Mouse (Mus musculus) stomach, embryonic 15.5 days (tissue): ENCODE results near the gene Ap3d1. TPM values are rescaled to one million over a fixed set of nuclear protein-coding genes. Genes with fewer than 3 reads are reported as not detected.

Experiments used
- ATAC-seq: fragments of 200-750 bp; cut with Nextera tagmentation; 2 replicates; pipeline ENCODE4 v1.8.0; 2017; ENCODE audit warnings: low read depth, moderate number of reproducible peaks, moderate TSS enrichment; ENCODE audit not compliant: insufficient read depth, low FRiP score
- H3K27ac ChIP-seq: fragments of 300-500 bp; sonication (generic); 2 replicates; pipeline ENCODE4 v1.5.1; 2015; ENCODE audit warnings: mild to moderate bottlenecking, inconsistent platforms
- H3K27me3 ChIP-seq: fragments of 300-500 bp; sonication (generic); replicated peaks from 2 replicates; pipeline ENCODE4 v1.6.1; 2015; ENCODE audit warnings: inconsistent platforms
- H3K36me3 ChIP-seq: fragments of 300-500 bp; sonication (generic); 2 replicates; pipeline ENCODE4 v1.6.1; 2015; ENCODE audit warnings: inconsistent platforms
- H3K4me1 ChIP-seq: fragments of 300-500 bp; sonication (generic); 2 replicates; pipeline ENCODE4 v1.6.1; 2015; ENCODE audit warnings: inconsistent platforms
- H3K4me2 ChIP-seq: fragments of 300-500 bp; sonication (generic); 2 replicates; pipeline ENCODE4 v1.6.1; 2015; ENCODE audit warnings: mild to moderate bottlenecking, inconsistent platforms
- H3K4me3 ChIP-seq: fragments of 300-500 bp; sonication (generic); replicated peaks from 2 replicates; pipeline ENCODE4 v1.5.1; 2015; ENCODE audit warnings: inconsistent platforms
- H3K9ac ChIP-seq: fragments of 300-500 bp; sonication (generic); 2 replicates; pipeline ENCODE4 v1.6.1; 2015; ENCODE audit warnings: inconsistent platforms
- H3K9me3 ChIP-seq: fragments of 300-500 bp; sonication (generic); 2 replicates; pipeline ENCODE4 v1.6.1; 2016; ENCODE audit warnings: inconsistent platforms
- WGBS: fragments of 180-500 bp; shearing (Covaris S2); methylation state at CpG from one replicate; pipeline ENCODE4 v1.1.7; 2015; 5-methylcytosine and 5-hydroxymethylcytosine counted together
- polyA plus RNA-seq: library from polyadenylated mRNA; unstranded; fragments of >200 nt; fragmentation: Nextera tagmentation; extraction: Ambion mirVana; gene quantifications from 2 replicates; pipeline ENCODE4 v1.2.1, GENCODE M21; 2015

Gene Ap3d1
- polyA plus RNA-seq, 1 experiment from 2014 or later = 76.1 TPM

DNA sequence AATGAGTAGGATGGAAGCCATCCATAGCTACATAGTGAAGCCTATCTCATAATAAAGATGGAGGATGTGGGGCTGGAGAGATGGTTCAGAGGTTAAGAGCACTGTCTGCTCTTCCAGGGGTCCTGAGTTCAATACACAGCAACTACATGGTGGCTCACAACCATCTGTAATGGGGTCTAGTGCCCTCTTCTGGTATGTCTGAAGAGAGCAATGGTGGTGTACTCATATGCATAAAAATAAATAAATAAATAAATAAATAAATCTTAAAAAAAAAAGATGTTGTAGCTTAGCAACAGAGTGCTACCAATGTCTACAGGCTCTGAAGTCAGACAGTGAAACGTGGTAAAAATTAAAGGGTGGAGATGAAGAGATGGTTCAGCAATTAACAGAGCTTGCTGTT is 3.4 kb downstream of the Ap3d1 start:
- Histone ChIP-seq H3K27ac (no peak overlapping the region), H3K4me1 (peaks cover 25% of the 10 kb centered on the region), H3K36me3 (no peaks in the 10 kb centered on the region), H3K27me3 (no peaks in the 10 kb centered on the region), H3K4me3 (no peak overlapping the region), H3K4me2 (no peak overlapping the region), H3K9ac (no peak overlapping the region), H3K9me3 (no peaks in the 10 kb centered on the region)
- no peak for ATAC-seq
- WGBS = 60% methylated on average over 1 of the region's 1 CpGs

DNA sequence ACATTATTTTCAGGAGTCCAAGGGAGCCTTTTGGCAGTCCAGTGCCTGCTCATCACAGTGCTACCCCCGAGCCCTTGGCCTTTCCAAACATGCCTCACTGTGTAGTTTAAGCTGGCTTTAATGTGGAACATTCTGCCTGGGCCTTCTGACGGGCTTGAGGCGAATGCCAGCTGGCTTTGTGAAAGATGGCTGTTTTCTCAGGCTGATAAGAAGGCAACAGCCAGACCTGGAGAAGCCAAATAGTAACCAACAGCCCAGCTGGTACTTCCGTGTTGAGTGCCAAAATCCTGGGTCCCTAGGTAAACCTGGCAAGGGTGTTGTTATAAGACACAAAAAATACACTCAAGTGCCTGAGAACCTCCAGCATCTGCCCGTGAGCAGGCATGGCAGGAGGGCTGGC is 5.3 kb downstream of the Ap3d1 start:
- 52% methylated on average over 5 of the region's 5 CpGs for WGBS
- no peak overlapping the region for H3K4me3 ChIP-seq
- no peak overlapping the region for H3K4me2 ChIP-seq
- no peak for ATAC-seq
- H3K36me3 ChIP-seq = peaks cover 13% of the 10 kb centered on the region
- no peak overlapping the region for H3K9ac ChIP-seq
- no peaks in the 10 kb centered on the region for H3K9me3 ChIP-seq
- H3K27ac ChIP-seq = peak overlapping the region; percentile 41
- H3K4me1 ChIP-seq = peaks cover 21% of the 10 kb centered on the region
- no peaks in the 10 kb centered on the region for H3K27me3 ChIP-seq

DNA sequence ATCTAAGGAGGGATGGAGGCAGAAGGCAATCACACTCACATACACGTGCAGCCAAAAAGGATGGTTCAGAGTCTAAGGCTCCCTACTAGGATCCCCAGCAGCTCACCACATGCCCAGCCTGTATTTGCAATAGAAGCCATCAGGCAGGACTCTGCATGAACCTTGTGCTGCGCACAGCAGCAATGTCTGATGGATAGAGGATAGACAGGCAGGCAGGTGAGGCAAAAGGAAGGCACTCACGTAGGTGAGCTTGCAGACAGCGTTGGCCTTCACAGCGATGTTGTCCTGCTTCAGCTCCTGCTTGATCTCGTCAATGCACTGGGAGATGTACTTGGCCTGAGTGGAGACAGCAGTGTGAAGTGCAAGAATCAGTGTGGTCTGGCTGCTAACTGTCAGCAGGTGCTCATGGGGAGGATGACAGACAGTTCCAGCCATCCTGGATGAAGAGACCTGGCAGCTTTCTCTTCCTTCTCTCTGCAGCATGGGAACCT is 9.4 kb downstream of the Ap3d1 start:
- 91% methylated on average over 6 of the region's 6 CpGs for WGBS
- ATAC-seq = no peak
- Histone ChIP-seq H3K4me3 (no peak overlapping the region), H3K9ac (no peak overlapping the region), H3K9me3 (no peaks in the 10 kb centered on the region), H3K36me3 (peaks cover 51% of the 10 kb centered on the region), H3K4me2 (no peak overlapping the region), H3K4me1 (peaks cover 8% of the 10 kb centered on the region; the same call in 1 of the 2 replicates), H3K27ac (no peak overlapping the region), H3K27me3 (no peaks in the 10 kb centered on the region)

DNA sequence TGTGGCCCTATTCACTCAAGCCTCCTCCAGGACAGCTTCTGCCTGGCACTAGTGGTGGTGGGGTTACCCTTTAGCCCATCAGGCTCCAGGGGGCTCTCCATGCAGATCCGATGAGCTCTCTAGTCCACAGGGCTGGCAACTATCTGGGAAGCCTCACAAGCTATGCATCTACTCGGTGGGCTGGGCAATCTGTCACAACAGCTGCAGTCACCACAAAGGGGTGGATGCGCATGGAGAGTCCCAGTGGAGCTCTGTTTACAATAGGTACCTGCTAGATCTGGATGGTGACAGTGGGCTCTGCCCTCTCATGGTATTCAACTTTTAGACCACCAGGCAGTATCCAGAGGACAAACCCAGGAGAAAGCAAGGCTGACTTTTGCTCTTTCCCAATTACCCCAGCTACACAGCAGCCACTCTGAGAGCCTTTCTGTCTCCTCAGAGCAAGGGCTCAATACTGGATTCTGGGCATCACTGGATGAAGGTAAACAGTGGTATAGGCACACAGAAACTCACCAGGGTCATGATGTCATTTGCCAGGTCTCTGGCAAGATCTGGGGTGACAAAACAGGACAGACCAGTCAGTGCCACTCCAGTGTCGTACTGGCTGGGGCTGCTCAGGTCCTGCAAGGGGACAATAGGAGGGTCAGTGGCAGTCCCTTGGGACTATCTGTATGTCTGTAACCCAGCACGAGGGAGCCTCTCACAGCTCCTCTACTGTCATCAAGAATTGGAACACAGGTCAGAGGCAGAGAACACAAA is 14.5 kb downstream of the Ap3d1 start:
- Histone ChIP-seq H3K4me2 (no peak overlapping the region), H3K27me3 (no peaks in the 10 kb centered on the region), H3K9me3 (no peaks in the 10 kb centered on the region), H3K9ac (no peak overlapping the region), H3K27ac (no peak overlapping the region), H3K4me1 (no peaks in the 10 kb centered on the region), H3K4me3 (no peak overlapping the region), H3K36me3 (peaks cover 88% of the 10 kb centered on the region)
- no peak for ATAC-seq
- WGBS = 83% methylated on average over 5 of the region's 5 CpGs

DNA sequence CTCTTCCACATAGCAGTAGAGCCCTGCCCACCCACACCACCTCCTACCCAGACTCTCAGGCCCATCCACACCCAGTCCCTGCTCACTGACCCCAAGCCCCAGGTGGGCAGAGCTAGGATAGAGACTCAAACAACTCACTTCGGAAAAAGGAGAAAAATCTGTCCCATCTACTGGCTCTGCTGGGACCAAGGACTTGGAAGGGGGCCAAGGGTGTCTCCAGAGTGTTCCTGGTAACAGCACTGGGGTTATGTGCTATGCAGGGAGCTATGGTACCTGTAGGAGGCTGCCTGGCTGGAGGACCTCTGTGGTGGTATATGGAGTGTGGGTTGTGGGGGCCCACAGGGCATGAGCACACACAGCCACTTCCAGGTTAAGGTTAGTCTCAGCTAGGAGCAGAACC is 24.8 kb downstream of the Ap3d1 start:
- no peak overlapping the region for H3K4me2 ChIP-seq
- no peak overlapping the region for H3K4me3 ChIP-seq
- 95% methylated on average over 1 of the region's 1 CpGs for WGBS
- no peaks in the 10 kb centered on the region for H3K9me3 ChIP-seq
- no peak for ATAC-seq
- H3K4me1 ChIP-seq = no peaks in the 10 kb centered on the region
- H3K9ac ChIP-seq = no peak overlapping the region
- no peak overlapping the region for H3K27ac ChIP-seq
- peaks cover 92% of the 10 kb centered on the region for H3K36me3 ChIP-seq
- no peaks in the 10 kb centered on the region for H3K27me3 ChIP-seq

DNA sequence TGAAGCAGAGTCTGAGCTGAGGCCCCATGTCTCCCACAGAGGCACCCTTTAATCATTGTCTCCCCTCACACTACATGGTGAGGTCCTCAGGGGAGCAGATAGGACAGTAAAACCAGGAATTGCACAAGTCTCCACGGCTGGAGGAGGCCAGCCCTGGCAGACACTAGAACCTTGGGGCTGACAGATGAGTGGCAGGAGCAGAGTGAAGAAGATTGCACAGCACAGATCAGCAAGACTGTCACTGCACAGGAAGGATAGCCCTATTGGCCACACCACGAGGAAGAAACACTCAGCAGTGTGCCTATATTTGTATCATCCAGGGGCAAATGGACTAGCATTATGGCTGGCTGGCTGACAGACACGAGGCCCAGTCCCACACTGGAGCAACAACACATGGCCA is 31.2 kb downstream of the Ap3d1 start:
- 72% methylated on average over 3 of the region's 3 CpGs for WGBS
- Histone ChIP-seq H3K27me3 (no peaks in the 10 kb centered on the region), H3K4me2 (no peak overlapping the region), H3K27ac (no peak overlapping the region), H3K9me3 (no peaks in the 10 kb centered on the region), H3K9ac (no peak overlapping the region), H3K4me1 (no peaks in the 10 kb centered on the region), H3K4me3 (no peak overlapping the region), H3K36me3 (peaks cover 79% of the 10 kb centered on the region)
- ATAC-seq = no peak

DNA sequence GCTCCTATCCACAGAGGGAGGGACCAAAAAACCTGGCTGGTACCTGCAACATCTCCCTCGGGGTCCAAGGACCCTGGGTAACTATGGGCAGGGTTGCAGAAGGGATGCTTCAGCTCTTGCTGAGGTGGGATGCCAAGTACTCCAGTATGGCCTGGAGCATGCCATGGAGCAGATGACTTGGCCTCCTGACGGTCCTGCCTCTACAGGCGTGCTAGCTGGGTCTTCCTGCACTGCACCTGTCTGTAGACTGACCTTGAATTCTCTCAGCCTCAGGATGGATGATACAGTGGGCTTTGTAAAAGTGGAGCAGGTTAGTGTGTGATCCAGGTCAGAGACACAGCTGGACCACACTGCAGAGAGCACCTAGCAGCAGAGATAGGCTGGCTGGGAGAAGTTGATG is 36.6 kb downstream of the Ap3d1 start:
- no peak for ATAC-seq
- Histone ChIP-seq H3K27ac (no peak overlapping the region), H3K36me3 (peaks cover 44% of the 10 kb centered on the region), H3K9ac (no peak overlapping the region), H3K4me1 (peaks cover 21% of the 10 kb centered on the region), H3K4me2 (no peak overlapping the region), H3K27me3 (no peaks in the 10 kb centered on the region), H3K4me3 (no peak overlapping the region), H3K9me3 (no peaks in the 10 kb centered on the region)
- WGBS = 79% methylated on average over 3 of the region's 3 CpGs

DNA sequence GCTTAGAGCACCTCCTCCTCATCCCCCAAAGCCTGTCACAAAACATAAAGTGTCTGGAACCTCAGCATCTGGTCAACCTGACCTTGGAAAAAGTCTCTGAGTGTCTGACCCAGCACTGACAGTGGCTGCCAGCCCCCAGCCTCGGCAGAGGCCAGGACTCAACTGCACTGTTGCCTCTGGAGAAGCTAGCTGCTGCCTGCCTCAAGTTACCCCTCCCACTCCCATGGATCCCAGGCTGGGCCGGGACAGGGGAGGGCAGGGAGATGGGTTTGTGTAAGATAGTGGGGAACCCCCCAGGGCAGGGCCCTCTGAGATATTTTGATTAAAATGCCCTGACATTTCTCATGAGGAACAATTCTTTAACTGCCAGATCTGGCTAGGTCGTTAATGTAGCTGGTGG is 37.0 kb downstream of the Ap3d1 start:
- WGBS = 64% methylated on average over 3 of the region's 3 CpGs

DNA sequence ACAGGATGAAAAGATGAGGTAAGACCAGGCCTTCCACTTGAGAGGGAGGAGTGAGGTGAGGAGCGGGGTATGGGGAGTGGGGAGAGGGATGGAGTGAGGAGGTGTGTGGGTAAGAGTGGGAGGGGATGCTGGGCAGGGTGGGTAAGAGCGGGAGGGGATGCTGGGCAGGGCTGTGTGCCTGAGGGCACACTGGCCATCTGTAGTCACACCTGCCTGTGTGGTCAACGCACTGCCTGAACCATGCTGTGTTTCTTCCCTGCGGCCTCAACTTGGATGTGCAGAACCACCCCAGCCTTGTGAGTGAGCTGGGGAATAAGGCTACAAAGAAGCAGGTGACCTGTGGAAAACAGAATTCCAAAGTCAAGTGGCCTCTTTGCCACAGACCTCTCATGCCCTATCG is 37.6 kb downstream of the Ap3d1 start:
- H3K27me3 ChIP-seq = no peaks in the 10 kb centered on the region
- 0 out of 2 replicates have a peak overlapping the region, but pooled peaks have one; percentile 3 for H3K4me2 ChIP-seq
- peaks cover 27% of the 10 kb centered on the region for H3K4me1 ChIP-seq
- 92% methylated on average over 5 of the region's 5 CpGs for WGBS
- H3K9ac ChIP-seq = no peak overlapping the region
- no peaks in the 10 kb centered on the region for H3K9me3 ChIP-seq
- H3K36me3 ChIP-seq = peaks cover 36% of the 10 kb centered on the region
- no peak overlapping the region for H3K27ac ChIP-seq
- ATAC-seq = no peak
- no peak overlapping the region for H3K4me3 ChIP-seq

More for the DNA sequence above, 37.0 kb downstream of the Ap3d1 start:
- no peak overlapping the region for H3K9ac ChIP-seq
- H3K36me3 ChIP-seq = peaks cover 41% of the 10 kb centered on the region
- ATAC-seq = no peak
- H3K9me3 ChIP-seq = no peaks in the 10 kb centered on the region
- no peak overlapping the region for H3K4me2 ChIP-seq
- no peak overlapping the region for H3K27ac ChIP-seq
- H3K4me1 ChIP-seq = peaks cover 25% of the 10 kb centered on the region
- H3K4me3 ChIP-seq = no peak overlapping the region
- no peaks in the 10 kb centered on the region for H3K27me3 ChIP-seq

DNA sequence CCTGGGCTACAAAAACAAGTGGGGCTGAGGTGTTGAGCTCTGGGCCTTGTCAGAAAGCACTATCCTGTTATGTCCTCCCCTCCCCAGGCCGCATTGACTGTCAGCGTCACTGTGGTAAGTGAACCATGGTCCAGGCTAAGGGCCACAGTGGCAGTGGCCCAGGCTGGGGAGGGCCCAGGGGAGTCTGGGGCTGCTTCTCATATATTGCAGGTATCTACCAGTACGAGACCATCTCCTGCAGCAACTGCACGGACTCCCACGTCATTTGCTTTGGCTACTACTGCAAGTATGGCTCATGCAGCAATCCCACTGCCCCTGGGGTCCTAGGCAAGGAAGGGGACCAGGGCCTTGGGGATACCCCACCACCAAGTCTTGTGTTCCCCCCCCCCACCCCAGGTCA is 38.4 kb downstream of the Ap3d1 start:
- whole genome bisulfite sequencing = 92% methylated on average over 5 of the region's 5 CpGs
- Histone ChIP-seq H3K27ac (peak overlapping the region; percentile 89; the same call in 1 of the 2 replicates), H3K4me1 (peaks cover 27% of the 10 kb centered on the region), H3K27me3 (no peaks in the 10 kb centered on the region), H3K4me2 (peak overlapping the region; percentile 93), H3K4me3 (peak overlapping the region; percentile 61; the same call in 1 of the 2 replicates), H3K9me3 (no peaks in the 10 kb centered on the region), H3K9ac (no peak overlapping the region), H3K36me3 (peaks cover 28% of the 10 kb centered on the region)
- ATAC-seq = no peak

DNA sequence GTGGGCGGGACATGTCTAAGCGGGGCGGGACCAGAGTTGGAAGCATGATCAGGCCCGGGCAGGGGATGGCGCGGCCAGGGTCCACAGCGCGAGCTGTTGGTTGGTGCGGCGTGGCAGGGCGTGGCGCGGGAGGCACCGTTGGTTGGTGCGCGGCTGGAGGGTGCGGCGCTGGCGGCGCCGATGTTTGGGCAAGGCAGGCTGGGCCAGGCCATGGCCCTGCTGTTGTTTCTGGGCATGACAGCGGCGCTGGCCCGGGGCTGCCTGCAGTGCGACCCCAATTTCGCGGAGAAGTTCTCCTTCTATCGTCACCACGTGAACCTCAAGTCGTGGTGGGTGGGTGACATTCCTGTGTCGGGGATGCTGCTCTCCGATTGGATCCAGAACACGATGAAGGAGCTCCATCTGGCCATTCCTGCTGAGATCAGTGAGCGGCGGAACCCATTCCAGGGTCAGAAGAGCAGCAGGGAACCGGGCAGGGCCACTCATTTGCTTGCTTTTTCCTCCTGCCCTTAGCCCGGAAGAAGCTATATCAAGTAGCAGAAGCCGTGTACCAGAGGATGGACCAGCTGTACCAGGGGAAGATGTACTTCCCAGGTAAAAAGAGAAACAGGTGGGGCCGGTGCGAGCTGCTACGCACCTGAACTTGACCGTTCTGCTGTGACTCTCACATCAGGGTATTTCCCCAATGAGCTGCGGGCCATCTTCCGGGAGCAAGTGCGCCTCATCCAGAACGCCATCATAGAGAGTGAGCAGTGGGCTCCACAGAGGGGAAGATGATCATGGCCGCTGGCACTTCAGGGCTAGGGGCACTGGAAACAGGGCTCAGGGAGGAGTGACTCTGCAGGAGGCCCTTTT is 39.3 kb downstream of the Ap3d1 start:
- H3K27me3 ChIP-seq = no peaks in the 10 kb centered on the region
- H3K36me3 ChIP-seq = peaks cover 19% of the 10 kb centered on the region
- peak; percentile 88 for ATAC-seq
- WGBS = 1% methylated on average over 47 of the region's 47 CpGs
- H3K4me3 ChIP-seq = peak overlapping the region; percentile 61
- H3K4me2 ChIP-seq = peak overlapping the region; percentile 93
- peaks cover 30% of the 10 kb centered on the region for H3K4me1 ChIP-seq
- peak overlapping the region; percentile 89 for H3K27ac ChIP-seq
- no peaks in the 10 kb centered on the region for H3K9me3 ChIP-seq
- H3K9ac ChIP-seq = peak overlapping the region; percentile 58
